Mouse (Mus musculus) E14TG2a.4 (cell line): Measurements from ENCODE around the gene Pdzd2.

Experiments
- CTCF ChIP-seq: conservative IDR thresholded peaks from 2 replicates; pipeline ENCODE4 v1.5.1; 2014; ENCODE audit warnings: low read length
- NANOG ChIP-seq: IDR thresholded peaks from 2 replicates; pipeline ENCODE4 v1.6.1; 2014; ENCODE audit warnings: borderline replicate concordance, low read length, mixed read lengths
- POU5F1 ChIP-seq: IDR thresholded peaks from 2 replicates; pipeline ENCODE4 v1.6.1; 2014; ENCODE audit warnings: low read length, borderline replicate concordance

- TF ChIP-seq CTCF (no peak), NANOG (no peak), POU5F1 (no peak)
Observed at GRCm38 (mm10) chr15:12490527-12490926, 249.2 kb downstream of the Pdzd2 start.
